ENCODE assay signal across 8 mouse cellular contexts in genomic region chr1:64790806-64791790, GRCm38 (mm10). TPM values are rescaled to one million over a fixed set of nuclear protein-coding genes. Genes with fewer than 3 reads are reported as not detected.
DNase-seq lines count a peak whose midpoint lies in the region; ATAC-seq and TF ChIP-seq lines count a peak whose summit lies in the region.

No protein-coding gene starts in this region.

- no peak overlapping the region for H3K4me2 ChIP-seq in lung, embryonic 14.5 days
- no peak overlapping the region for H3K4me2 ChIP-seq in embryonic facial prominence, embryonic 15.5 days (replicated peaks)

- no peaks in the 10 kb centered on the region for H3K27me3 ChIP-seq in lung, embryonic 14.5 days (ENCODE audit: insufficient read depth, low read length)
- H3K27me3 ChIP-seq in embryonic facial prominence, embryonic 15.5 days, result no peaks in the 10 kb centered on the region
- no peaks in the 10 kb centered on the region for H3K27me3 ChIP-seq in thymus, adult 2 months (ENCODE audit: control insufficient read depth, insufficient read depth, low read length)

- no peak for TF ChIP-seq CTCF in lung, embryonic 14.5 days (IDR thresholded peaks at IDR 0.05; ENCODE audit: low read depth)
- no peak for TF ChIP-seq CTCF in thymus, adult 2 months (IDR thresholded peaks at IDR 0.05; ENCODE audit: borderline replicate concordance, control insufficient read depth, extremely low read depth, insufficient read depth, low read length, poor library complexity)

- DNase-seq in adrenal gland, postnatal 14 days, result peak; percentile 43
- DNase-seq in adrenal gland, postnatal 4 days (ENCODE audit: low spot score in 2 of 2), result no peak
- no peak for DNase-seq in lung, embryonic 14.5 days
- no peak for DNase-seq in lung, postnatal 25 days (ENCODE audit: low spot score)
- peak; percentile 19 to 25 for DNase-seq in layer of hippocampus, postnatal 10 days (ENCODE audit: low spot score in 2 of 2)
- DNase-seq in thymus, adult 2 months, result no peak
- no peak for DNase-seq in lung, postnatal 14 days

- no peaks in the 10 kb centered on the region for H3K9me3 ChIP-seq in lung, embryonic 14.5 days (ENCODE audit: low read depth, low read length)
- no peaks in the 10 kb centered on the region for H3K9me3 ChIP-seq in embryonic facial prominence, embryonic 15.5 days (replicated peaks)

- 0 out of 2 replicates have a peak, but pooled peaks have one; percentile 32 for ATAC-seq in lung, embryonic 14.5 days (ENCODE audit: insufficient read depth)
- peak; percentile 66; the same call in 1 of the 2 replicates for ATAC-seq in embryonic facial prominence, embryonic 15.5 days (ENCODE audit: insufficient number of reproducible peaks, low FRiP score, low TSS enrichment, low read depth)

- H3K36me3 ChIP-seq in lung, embryonic 14.5 days (ENCODE audit: insufficient read depth), result 0 out of 2 replicates have a peak, but pooled peaks cover 2% of the 10 kb centered on the region
- no peaks in the 10 kb centered on the region for H3K36me3 ChIP-seq in embryonic facial prominence, embryonic 15.5 days
- H3K36me3 ChIP-seq in thymus, adult 2 months (ENCODE audit: control insufficient read depth, insufficient read depth, low read length), result no peaks in the 10 kb centered on the region

- H3K9ac ChIP-seq in lung, embryonic 14.5 days, result no peak overlapping the region
- no peak overlapping the region for H3K9ac ChIP-seq in embryonic facial prominence, embryonic 15.5 days

- no peak overlapping the region for H3K4me3 ChIP-seq in lung, embryonic 14.5 days (ENCODE audit: low read depth, low read length)
- no peak overlapping the region for H3K4me3 ChIP-seq in embryonic facial prominence, embryonic 15.5 days (replicated peaks)
- H3K4me3 ChIP-seq in thymus, adult 2 months (ENCODE audit: control insufficient read depth, insufficient read depth, low read length), result no peak overlapping the region

- no peak for TF ChIP-seq POLR2A in thymus, adult 2 months (IDR thresholded peaks at IDR 0.05; ENCODE audit: control insufficient read depth, extremely low read depth, insufficient read depth, low read length, poor library complexity)

- H3K27ac ChIP-seq in lung, embryonic 14.5 days (ENCODE audit: low read depth), result no peak overlapping the region; the same call in 1 of the 2 replicates
- H3K27ac ChIP-seq in embryonic facial prominence, embryonic 15.5 days (replicated peaks), result peak overlapping the region; percentile 76
- H3K27ac ChIP-seq in thymus, adult 2 months (ENCODE audit: control insufficient read depth, insufficient read depth, low read length), result no peak overlapping the region

- 0 out of 2 replicates have a peak, but pooled peaks cover 5% of the 10 kb centered on the region for H3K4me1 ChIP-seq in lung, embryonic 14.5 days (ENCODE audit: insufficient read depth)
- peaks cover 26% of the 10 kb centered on the region for H3K4me1 ChIP-seq in embryonic facial prominence, embryonic 15.5 days
- H3K4me1 ChIP-seq in thymus, adult 2 months (replicated peaks; ENCODE audit: control insufficient read depth, insufficient read depth, low read length), result no peaks in the 10 kb centered on the region; the same call in 1 of the 2 replicates

- WGBS in lung, embryonic 14.5 days, result 43% methylated on average over 9 of the region's 9 CpGs
- WGBS in embryonic facial prominence, embryonic 15.5 days, result 44% methylated on average over 9 of the region's 9 CpGs
- 60% methylated on average over 9 of the region's 9 CpGs for WGBS in thymus, adult 2 months

RNA-seq across cellular contexts. Expression of gene Fzd5, which starts 53.5 kb away (rescaled TPM):
- total RNA-seq in adrenal gland, postnatal 14 days (2021), result 12.8 and 14.4 TPM in 2 replicates
- 10 to 100 TPM; 29.5 to 29.7 TPM for total RNA-seq in adrenal gland, postnatal 4 days (2021)
- polyA plus RNA-seq in lung, embryonic 14.5 days (2014; fragmentation: Nextera tagmentation; extraction: Ambion mirVana), result 2.0 and 2.6 TPM in 2 replicates
- 2.1 and 2.3 TPM in 2 replicates for polyA plus RNA-seq in embryonic facial prominence, embryonic 15.5 days (2015; fragmentation: Nextera tagmentation; extraction: Ambion mirVana)
- 1 to 10 TPM in 1 of 2 experiments, under 1 TPM in 1; 0.83 to 1.0 TPM for total RNA-seq in layer of hippocampus, postnatal 10 days (2021)
- polyA plus RNA-seq in thymus, adult 2 months (2012; rRNA removed), result 8.2 and 10.7 TPM in 2 replicates

Comparison
In these comparisons a context has a peak if more than half of its experiments do, and no peak if none do; other contexts are left out.
1. DNase-seq: peak in adrenal gland, postnatal 14 days (single experiment) and layer of hippocampus, postnatal 10 days (2 of 2); none in adrenal gland, postnatal 4 days (0 of 2), lung, embryonic 14.5 days (single experiment), lung, postnatal 25 days (single experiment), thymus, adult 2 months (single experiment) and lung, postnatal 14 days (single experiment).